Mouse (Mus musculus) CD4-positive, CD25-positive, alpha-beta regulatory T cell, adult 4 months (primary cell): ENCODE data around the gene B3gnt5. TPM values are rescaled to one million over a fixed set of nuclear protein-coding genes. Genes with fewer than 3 reads are reported as not detected.

Source experiments
- ATAC-seq: one replicate; pipeline ENCODE4 v1.8.0; 2017
- polyA plus RNA-seq, 2 experiments: library from polyadenylated mRNA; unstranded; fragments of 100-300 nt; shearing (Covaris generic); gene quantifications; one replicate each; pipeline ENCODE4 v1.2.1; 2017

The B3gnt5 gene
- 10 to 100 TPM; 12.2 to 17.2 TPM for polyA plus RNA-seq

- ATAC-seq = peak; percentile 65
Observed at GRCm38 (mm10) chr16:19760074-19760473, at the start of gene B3gnt5. Gene B3gnt5, plus strand, starts transcription at chr16:19760208.

DNA sequence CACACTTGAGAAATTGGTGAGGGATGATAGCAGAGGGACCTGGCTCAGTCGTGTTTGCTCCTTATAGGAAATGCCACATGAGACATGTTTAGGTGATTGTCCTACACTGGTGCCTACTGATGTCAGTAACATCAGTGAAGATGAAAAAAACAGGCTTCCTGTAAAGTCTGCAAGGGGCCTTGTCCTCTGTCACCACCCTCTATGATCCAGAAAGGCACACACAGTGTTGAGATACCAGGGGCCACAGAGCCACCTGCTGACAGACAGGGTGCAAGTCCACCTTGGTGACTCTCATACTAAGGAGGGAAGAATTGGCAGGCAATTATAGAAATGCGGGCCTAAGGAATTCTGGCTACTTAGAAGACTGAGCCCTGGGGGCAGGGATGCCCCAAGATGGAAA, 39.0 kb upstream of the B3gnt5 start:
- ATAC-seq = no peak

DNA sequence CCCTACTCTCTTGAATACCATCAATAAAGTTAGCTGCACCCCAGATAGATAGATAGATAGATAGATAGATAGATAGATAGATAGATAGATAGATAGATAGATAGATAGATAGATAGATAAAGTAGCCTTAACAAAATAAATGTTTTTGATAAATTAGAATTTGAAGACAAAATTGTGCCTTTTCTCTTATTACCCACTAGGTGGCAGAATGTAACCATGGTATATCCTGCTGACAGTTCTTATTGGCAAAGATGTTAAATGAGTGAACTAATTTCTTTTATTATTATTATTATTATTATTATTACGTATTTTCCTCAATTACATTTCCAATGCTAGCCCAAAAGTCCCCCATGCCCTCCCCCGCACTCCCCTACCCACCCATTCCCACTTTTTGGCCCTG, 35.9 kb upstream of the B3gnt5 start:
- ATAC-seq = peak; percentile 60

- no peak for ATAC-seq
Observed at GRCm38 (mm10) chr16:19732896-19733295, 27.1 kb upstream of the B3gnt5 start.

- ATAC-seq = peak; percentile 53
Observed at GRCm38 (mm10) chr16:19760505-19761496, 793 bp downstream of the B3gnt5 start.

DNA sequence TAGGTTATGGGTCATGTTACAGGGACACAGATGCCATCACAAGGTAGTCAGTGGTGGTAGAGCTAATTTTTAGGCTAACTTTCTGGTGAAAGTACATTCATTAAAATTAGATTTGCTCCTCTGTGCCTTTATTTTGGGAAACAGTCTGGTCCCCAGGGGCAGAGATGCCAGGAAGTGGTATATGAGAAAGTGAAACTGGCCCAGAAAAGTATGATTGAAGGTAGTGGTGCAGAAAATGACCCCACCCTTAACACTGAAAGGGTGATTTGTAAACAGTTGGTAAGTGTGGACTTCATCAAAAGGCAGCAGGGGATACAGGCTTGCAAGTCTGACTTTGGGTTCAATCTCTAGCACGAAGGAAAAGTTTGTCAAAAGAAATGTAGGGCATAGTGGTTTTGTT, 1.7 kb downstream of the B3gnt5 start:
- ATAC-seq = peak; percentile 64

DNA sequence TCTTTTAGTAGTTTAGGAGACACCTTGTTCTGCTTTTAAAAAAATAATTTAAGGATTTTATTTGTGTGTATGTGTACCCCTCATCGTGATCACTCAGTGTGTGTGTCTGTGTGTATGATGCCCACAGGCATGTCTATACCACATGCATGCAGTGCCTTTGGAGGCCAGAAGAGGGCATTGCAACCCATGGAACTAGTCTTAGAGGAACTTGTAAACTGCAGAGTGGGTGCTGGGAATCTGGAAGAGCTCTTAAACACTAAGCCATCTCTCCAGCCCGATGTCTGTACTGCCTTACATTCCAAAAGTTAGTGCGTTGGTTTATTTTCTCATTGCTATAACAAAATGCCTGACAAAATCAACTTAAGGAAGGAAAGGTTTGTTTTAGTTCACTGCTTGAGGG, 6.1 kb downstream of the B3gnt5 start:
- ATAC-seq = no peak

DNA sequence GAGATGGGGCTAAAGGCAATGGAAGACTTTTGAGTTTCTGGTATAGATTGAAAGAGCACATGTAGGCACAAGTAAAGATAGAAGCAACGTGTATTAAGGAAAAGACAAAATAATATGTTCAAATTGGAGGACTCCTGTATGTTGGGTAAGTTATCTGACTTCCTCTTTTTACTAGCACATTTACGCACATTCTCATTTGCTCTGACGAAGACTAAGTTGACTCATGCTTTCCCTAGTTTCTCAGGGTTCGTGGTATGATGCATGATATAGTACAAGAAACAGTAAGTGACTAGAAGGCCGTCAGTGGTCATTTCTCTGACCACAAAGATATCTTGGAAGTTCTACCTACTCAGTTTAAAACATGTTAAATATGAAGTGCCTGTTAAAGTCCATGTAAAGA, 8.0 kb downstream of the B3gnt5 start:
- ATAC-seq = no peak

- ATAC-seq = no peak
Observed at GRCm38 (mm10) chr16:19772013-19772412, 12.0 kb downstream of the B3gnt5 start.

DNA sequence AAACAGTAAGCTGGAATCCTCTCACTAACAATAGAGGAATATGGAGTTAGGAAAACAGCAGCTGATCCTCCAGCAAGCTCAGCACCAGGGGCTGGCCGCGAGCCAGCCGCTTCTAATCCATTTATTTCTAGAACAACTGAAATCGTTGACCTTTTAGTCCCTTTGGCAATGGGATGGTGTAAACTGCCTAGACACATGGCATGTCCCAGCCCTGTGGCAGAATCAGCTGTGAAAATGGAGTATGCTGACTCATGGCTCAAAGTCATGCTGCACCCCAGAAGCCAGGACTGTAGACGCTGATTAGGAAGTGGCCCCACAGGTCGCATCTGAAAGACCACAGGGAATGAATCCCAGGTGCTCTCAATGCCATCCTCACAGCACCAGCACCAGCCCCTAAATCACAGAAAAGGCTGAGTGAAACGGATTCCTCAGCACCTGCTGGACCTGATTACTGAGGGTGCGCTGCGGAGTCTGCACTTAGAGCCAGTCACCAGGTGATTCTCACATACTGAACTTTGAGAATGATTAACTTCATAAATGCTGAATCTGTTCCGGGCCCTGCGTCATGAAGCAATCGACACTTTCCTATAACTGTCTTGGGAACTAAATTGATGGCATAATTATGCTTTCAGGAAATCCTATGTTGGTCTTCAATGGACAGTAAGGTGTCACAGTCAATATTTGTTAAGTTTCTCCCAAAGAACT, 26.5 kb downstream of the B3gnt5 start:
- no peak for ATAC-seq

GRCm38 (mm10) chr16:19789914-19790313, 29.9 kb downstream of the B3gnt5 start:
- no peak for ATAC-seq

- ATAC-seq = no peak
Observed at GRCm38 (mm10) chr16:19818801-19819200, 58.8 kb downstream of the B3gnt5 start.

Other genes with a start within 250 kb of the B3gnt5 start
- gene Olfr167, start 237.9 kb upstream of the B3gnt5 start, polyA plus RNA-seq = not detected
- gene Olfr168, start 224.7 kb upstream of the B3gnt5 start, polyA plus RNA-seq = not detected
- gene Olfr169, start 188.4 kb upstream of the B3gnt5 start, polyA plus RNA-seq = not detected
- gene Olfr170, start 148.3 kb upstream of the B3gnt5 start, polyA plus RNA-seq = not detected
- not detected for gene Olfr171, start 130.3 kb upstream of the B3gnt5 start, polyA plus RNA-seq
- gene Lamp3, start 53.8 kb upstream of the B3gnt5 start, polyA plus RNA-seq = under 1 TPM; 0.17 to 0.29 TPM
- gene Klhl6, start 222.8 kb downstream of the B3gnt5 start, polyA plus RNA-seq = 100 to 1,000 TPM; 304 to 338 TPM